Mouse (Mus musculus): ENCODE results near the gene Tmem131l.

DNA sequence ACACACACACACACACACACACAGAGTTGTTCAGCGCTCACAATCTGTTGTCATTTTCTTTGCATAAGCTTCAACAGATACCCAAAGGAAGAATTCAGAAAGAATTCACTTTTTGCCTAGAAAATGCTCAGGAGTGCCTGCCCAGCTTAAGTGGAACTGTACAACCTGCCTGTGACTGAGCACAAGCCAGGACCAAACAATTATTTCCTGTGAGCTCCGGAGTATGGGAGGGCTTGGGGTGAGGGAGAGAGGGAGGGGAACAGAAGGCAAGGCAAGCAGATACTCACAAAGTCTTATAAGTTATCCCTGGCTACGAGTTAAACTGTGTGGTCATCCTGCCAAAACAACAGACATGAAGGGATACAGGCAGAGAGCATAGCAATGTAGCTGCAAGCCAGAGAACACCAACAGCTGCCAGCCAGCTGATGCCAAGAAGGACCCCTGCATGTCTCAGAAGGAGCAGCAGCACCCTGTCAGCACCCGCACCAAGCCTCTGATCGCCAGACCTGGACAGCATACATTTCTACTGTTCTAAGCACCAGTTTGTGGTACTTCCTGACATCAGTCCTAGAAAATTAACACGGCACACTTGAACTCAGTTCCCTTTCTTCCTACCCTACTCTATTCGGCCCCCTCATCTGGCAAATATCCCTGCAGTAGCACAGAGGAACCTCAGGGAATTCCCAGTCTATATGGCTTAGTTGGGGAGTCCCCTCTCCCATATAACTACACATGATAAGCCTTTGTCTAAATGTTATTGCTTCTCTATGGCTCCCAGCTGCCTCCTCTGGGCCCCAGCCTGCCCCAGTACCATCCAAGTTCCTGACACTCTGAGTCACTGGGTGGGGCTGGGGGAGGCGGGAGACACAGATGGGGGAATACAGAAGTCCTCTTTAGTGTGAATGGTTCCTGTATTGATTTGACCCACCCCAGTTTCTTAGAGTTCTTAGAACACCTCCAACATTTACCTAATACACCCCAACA, 18.5 kb downstream of the Tmem131l start:
- TF ChIP-seq CTCF (IDR thresholded peaks at IDR 0.05; ENCODE audit: borderline replicate concordance, extremely low read depth, insufficient read depth, insufficient read length) (no peak), POLR2A (IDR thresholded peaks at IDR 0.05; ENCODE audit: borderline replicate concordance, extremely low read depth, insufficient read depth, insufficient read length, poor library complexity, severe bottlenecking) (no peak)
